Mouse (Mus musculus) spleen, postnatal 36 days (tissue): ENCODE results near the gene Smad6.

ENCODE experiments used
- DNase-seq, 2 experiments: peaks; one replicate each; pipeline ENCODE4 v3.0.0; 2022; ENCODE audit warnings: low spot score in 2 of 2, mixed read lengths in 1 of 2

The Smad6 gene

DNA sequence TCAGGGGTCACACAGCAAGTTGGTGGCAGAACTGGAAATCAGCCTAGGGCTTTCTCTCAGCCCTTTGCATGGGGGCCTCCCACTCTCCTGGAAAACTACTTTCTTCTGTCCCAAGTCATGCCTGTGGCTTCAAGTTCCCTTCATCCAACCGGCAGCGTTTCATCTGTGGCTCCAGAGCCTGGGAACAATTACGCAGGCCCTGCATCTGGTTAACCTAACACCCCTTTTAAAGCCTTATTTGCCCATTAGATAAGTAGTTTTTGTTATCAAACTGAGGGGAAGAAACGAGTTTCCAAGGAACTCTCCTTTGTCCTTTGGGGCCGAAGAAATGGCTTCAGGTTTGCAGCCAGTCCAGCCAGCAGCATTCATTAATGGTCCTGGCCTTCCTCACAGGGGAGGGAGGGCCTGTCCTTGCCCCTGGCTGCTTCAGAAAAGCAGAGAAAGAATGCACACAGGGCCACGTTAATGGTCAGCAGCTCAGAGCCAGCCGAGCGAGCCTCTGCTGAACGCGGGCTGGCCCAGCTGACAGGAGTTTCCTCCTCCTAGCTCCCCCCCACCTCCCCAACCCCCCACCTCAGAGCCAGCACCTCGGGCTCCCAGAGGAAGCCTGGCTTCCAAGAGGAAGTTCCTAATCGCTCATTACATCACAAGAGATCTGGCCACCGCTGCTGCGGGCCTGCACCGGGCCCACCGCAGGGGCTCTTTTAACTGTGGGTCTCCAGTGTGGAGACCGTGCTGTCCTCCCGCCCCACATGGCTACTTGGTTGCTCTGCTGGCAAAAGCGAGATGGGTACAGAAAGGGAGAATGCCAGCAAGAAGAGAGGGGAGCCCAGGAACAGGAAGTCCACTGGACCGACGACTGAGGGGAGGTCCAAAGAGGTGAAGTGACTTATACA, 61.7 kb downstream of the Smad6 start:
- DNase-seq = no peak

DNA sequence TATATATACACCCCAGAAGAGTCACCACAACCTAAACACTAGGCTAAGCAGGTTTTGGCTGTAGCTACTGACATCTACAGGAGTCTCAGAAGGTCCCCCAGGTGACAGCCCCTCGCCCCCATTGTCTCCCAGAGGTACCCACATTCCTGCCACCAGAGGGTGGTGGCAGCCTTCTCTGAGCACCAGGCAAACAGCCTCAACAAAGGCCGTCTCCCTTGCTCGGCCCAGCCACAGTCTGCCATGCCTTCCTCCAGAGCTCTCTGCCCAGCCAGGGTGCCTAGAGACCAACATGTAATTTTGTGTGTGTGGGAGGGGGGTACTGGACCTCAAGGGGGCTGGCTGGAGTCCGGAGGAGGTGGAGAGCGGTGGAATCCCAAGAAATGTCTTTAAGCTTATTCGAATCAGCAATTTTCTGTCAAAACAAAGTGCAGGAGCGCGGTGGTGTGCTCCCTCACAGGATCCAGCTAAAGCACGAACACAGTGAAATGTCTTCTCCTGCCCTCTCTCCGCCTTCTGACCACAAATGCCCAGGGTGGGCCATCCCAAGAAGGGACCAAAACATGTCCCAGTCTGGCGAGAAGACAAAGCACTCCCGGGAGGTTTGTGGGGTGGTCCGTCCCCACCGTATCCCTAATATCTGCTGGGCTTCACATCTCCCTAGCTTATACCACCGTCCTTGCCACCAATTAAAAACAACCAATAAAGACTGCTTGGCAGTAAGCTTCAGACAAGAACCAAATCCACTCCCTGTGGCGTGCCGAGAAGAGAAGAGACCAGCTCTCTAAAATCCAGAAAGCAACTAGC, 62.5 kb downstream of the Smad6 start:
- no peak for DNase-seq

DNA sequence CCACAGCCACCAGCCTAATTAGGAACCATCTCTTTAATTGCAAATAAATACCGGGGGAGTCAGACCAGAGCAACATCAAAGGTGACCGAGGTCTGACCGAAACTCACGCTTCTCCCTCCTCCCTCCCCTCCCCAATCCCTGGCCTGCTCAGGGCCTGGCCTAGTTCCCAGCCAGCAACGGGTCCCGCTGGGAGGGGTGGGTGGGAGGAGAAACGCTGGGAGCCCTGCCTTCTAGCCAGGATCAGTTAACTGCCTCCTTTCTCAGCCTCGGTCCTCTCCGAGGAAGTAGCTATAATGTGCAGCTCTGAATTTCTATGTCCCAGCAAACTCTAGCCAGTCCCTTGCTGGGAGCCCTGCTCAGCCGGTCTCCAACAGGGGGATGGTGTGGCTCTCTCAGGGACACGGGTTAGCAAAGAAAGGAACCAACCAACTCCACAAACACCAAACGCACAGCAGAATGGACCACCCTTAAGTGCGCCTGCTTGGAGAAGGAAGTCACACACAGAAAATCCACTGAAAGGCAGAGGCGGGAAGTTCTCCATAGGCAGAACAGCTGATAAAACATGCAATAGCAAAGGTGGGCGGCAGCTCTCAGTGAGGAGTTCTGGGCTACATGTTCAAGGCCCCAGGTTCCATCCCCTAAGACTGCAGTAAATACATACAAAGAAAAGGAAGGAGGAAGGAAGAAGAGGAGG, 63.4 kb downstream of the Smad6 start:
- no peak for DNase-seq

- no peak for DNase-seq
Observed at GRCm38 (mm10) chr9:63957647-63958185, 64.1 kb downstream of the Smad6 start.

- DNase-seq = peak; percentile 26 to 30
Observed at GRCm38 (mm10) chr9:63956052-63956451, 65.8 kb downstream of the Smad6 start.

GRCm38 (mm10) chr9:63953691-63954090, 68.2 kb downstream of the Smad6 start:
- no peak for DNase-seq

DNA sequence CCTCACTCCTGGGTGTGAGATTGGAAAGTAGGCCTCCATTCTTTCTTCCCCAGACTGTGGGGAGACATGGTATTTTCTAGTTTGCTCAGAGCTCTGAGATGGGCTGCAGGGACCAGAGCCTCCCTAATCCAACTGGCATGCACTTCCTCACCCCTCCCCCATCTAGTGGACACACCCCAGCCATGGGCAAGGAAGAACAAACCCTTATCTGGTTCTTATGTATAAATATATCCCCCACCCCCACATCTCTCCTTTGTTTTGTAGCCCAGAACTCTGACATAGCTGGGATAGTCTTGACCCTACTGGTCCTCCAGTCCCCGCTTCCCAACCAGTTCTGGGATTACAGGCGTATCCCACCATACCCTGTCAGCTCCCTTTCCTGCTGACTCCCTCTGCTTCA, 69.3 kb downstream of the Smad6 start:
- no peak for DNase-seq

- DNase-seq = no peak
Observed at GRCm38 (mm10) chr9:63950357-63950756, 71.5 kb downstream of the Smad6 start.

- DNase-seq = no peak
Observed at GRCm38 (mm10) chr9:63949393-63949792, 72.5 kb downstream of the Smad6 start.

DNA sequence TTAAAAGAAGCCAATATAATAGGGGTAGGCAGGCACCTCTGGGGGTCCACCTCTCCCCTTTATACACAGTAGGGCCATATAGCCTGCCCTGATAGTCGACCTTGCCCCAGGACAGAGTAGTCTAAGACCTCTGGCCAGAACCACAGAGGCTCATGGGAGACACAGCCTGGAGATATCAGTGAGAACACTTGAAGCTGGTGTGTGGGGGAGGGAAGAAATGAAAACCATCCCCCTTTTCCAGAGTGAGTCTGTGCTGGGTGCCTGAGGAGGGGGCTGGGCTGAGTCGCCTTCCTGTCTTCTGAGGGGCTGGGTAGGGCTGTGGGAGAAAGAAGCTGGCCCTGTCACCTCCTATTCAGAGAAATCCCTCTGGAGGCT, 79.3 kb downstream of the Smad6 start:
- DNase-seq = no peak

DNA sequence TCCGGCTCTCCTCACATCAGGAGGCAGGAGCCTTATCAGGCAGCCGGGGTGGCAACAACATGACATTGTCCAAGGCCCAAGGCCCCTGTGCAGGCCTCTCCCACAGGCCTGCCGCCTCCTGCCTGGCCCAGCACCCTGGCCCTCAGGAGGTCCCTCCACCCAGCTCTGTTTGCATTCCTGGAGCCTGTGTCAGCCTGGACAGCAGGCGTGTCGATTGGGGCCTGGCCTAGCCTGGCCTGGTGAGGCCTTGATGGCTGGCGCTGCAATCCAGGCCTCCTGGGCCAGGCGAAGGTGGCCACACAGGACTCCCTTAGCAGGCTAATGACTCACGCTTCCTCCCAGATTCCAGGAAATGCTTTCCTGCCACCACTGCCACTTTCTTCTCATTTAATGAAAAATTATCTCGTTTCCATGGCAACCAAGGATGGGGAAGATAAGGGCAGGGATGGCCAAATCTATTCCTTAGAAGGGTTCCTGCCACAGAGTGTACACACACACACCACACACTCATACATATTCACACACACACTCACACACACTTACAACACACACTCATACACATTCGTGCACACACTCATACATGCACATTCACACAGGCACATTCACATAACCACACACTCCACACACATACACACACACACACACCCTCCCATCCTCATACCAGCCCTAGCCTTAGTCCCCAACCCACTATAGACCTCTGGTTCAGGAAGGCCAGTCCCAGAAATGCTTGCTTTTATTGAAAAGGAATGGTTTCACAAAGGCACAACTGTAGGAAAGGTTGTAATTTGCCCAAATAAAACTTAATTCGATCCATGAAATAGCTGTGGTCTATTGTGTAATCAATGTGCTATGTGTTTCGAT, 79.9 kb downstream of the Smad6 start:
- DNase-seq = no peak

GRCm38 (mm10) chr9:63936256-63936655, 85.6 kb downstream of the Smad6 start:
- no peak for DNase-seq

DNA sequence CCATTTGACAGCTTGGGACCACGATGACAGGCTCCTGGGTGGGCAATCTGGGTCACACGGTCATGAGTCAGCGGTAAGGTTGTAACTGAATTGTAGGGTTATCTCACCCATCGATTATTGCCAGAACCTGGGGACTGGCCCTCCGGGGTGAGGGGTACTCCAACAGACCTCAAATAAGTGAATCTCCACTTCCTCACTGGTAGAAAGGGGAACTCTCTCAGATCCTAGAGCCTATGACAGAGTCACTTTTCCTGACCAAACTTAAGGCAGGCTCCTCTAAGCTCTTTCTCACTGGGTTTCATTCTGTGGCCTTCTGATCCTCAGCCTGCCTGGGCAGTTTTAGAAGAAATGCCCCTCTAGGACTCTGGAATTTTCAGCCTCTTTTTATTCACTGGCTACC, 88.8 kb downstream of the Smad6 start:
- DNase-seq = no peak

GRCm38 (mm10) chr9:63927340-63928049, 94.4 kb downstream of the Smad6 start:
- DNase-seq = no peak

DNA sequence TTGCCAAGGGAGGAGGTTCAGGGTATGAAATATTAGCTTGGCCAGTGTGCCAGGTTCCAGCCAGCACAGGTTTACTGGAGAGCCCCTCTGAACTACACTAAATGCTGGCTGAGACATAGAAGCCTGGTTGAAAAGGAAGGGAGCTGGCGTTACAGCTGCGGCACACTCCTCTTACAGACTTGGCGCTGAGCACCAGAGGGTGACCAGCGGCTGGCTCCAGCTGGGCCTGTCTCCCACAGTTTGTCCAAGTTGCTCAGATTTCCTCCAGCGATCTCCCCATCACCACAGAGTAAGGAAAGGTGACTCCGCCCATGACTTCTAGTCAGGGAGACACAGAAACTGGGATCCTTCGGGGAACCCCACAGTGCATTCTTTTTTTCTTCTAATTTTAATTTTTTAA, 95.5 kb downstream of the Smad6 start:
- DNase-seq = no peak

DNA sequence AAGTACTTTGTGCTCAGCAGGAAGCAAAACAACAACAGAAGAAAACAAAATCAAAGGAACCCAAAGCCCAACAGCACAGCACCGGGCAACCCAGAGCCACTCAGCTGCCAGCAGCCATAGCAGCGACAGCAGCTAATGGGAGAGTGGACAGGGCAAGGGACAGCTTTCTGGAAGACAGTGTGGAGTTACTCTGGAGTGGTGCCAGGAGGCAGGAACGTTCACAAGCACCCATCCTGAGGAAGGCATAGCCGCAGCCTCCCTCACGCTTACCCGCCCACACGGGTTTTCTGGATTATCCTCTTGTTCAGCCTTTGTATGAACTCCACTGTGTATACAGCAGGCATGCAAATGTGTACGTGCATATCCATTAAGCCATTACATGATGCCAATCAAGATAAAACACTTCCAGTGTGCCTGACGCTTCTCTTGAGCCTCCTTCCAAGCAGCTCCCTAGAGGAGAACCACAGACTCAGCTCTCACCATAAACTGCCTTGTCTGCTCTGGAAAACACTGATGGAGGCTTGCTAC, 98.6 kb downstream of the Smad6 start:
- DNase-seq = no peak

GRCm38 (mm10) chr9:63919708-63920107, 102.2 kb downstream of the Smad6 start:
- DNase-seq = no peak

DNA sequence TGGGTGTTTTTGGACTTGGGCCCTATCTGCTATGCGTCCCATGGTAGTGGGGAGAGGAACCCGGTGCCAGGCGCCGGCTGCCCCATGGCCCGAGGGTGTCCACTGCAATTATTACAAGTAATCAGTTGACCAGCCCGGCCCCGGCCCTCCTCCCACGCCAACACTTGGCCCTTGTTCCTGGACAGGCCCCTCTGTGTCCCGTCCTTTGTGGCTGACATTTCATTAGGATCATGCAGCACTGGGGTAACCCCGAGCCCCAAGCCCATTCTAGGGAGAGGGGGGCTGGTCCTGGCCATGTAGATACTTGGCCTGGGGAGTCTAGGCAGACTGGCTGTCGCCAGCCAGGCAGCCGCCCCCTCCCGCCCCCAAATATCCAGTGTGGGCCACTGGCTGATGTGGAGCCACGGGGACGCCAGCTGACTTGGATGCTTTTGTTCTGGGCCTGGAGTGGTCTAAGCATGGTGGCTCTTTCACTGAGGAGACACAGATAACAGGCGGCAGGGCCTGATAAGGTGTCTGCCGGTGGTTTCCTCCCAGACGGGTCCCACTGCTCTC, 102.8 kb downstream of the Smad6 start:
- no peak for DNase-seq

DNA sequence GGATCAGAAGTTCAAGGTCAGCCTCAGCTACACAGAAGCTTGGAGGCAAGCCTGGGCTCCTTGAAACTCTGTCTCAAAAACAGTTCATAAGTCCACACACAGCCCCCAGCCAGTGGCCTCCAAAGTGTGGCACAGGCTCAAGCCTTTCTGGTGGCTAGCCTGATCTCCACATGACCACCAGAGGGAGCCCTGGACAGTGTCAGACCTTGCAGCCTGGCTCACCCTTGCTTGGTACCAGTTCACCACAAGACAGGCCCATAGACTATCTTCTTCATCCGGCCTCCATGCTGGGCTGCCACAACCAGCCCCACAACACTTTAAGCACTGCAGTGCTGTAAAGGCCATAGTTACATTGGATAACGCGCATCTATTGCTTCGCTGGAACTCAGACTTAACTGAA, 103.6 kb downstream of the Smad6 start:
- DNase-seq = peak; percentile 54 to 55

DNA sequence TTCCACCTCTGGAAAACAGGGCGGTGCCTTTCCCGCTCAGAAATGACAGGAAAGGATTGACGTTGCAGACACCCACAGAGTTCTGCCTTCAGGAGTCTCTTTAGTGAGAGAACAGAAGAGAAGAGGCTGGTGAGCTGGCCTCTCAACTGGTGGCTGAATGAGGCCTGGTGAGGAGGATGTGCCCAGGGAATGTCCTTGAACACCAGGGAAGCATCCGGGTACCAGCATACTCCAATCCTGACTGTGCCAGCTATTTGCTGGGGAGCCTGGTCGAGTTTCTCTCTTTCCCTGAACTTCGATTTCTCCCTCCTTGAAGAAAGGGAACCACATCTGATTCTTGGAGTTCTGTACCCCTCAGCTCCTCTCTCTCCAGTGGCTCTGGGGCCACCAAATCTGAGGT, 105.4 kb downstream of the Smad6 start:
- no peak for DNase-seq
